Mouse (Mus musculus): ENCODE results near the gene Slc39a5. TPM values are rescaled to one million over a fixed set of nuclear protein-coding genes. Genes with fewer than 3 reads are reported as not detected.
A peak's percentile ranks its signal among the peaks of the same experiment; 100 is the strongest.

Slc39a5 gene
- total RNA-seq, 2 experiments from 2014 or later: not detected

GRCm38 (mm10) chr10:128347541-128347940 lies 53.5 kb downstream of the Slc39a5 start:
- intact Hi-C loops (cut with DNase I): no loop called here
- no peak for DNase-seq (ENCODE audit: low spot score in 2 of 2)

Small RNA genes lying within 50 kb of the gene (microRNA-seq; reads per million reads assigned to microRNA genes)
- not detected for gene Gm25361
- gene Gm26308: not detected
- 1.0 reads per million for gene Mir6914
- 5.8 reads per million, percentile 20 among the genes with 10 or more reads in this experiment for gene Mir6915

Other genes with a start within 250 kb of the Slc39a5 start
- 10 to 100 TPM; 12.1 to 15.6 TPM for gene Rbms2, start 220.9 kb downstream of the Slc39a5 start, total RNA-seq (2021)
- 10 to 100 TPM; 31.3 to 33.2 TPM for gene Gls2, start 206.8 kb downstream of the Slc39a5 start, total RNA-seq (2021)
- gene Spryd4, start 189.4 kb downstream of the Slc39a5 start, total RNA-seq (2021): 10 to 100 TPM in 1 of 2 experiments, 1 to 10 TPM in 1; 9.2 to 10.2 TPM
- not detected for gene Mip, start 175.4 kb downstream of the Slc39a5 start, total RNA-seq (2021)
- 1 to 10 TPM; 5.6 to 5.9 TPM for gene Timeless, start 169.2 kb downstream of the Slc39a5 start, total RNA-seq (2021)
- gene Apon, start 147.1 kb downstream of the Slc39a5 start, total RNA-seq (2021): not detected
- gene Apof, start 132.6 kb downstream of the Slc39a5 start, total RNA-seq (2021): not detected
- 10 to 100 TPM; 24.0 to 35.6 TPM for gene Stat2, start 130.7 kb downstream of the Slc39a5 start, total RNA-seq (2021)
- under 1 TPM; 0.27 to 0.29 TPM for gene Il23a, start 102.5 kb downstream of the Slc39a5 start, total RNA-seq (2021)
- gene Pan2, start 97.9 kb downstream of the Slc39a5 start, total RNA-seq (2021): 10 to 100 TPM; 11.3 to 17.2 TPM
- 10 to 100 TPM; 62.9 to 74.4 TPM for gene Cnpy2, start 78.8 kb downstream of the Slc39a5 start, total RNA-seq (2021)
- gene Cs, start 63.5 kb downstream of the Slc39a5 start, total RNA-seq (2021): 100 to 1,000 TPM; 214 to 231 TPM
- 10 to 100 TPM; 62.0 to 63.2 TPM for gene Coq10a, start 32.2 kb downstream of the Slc39a5 start, total RNA-seq (2021)
- gene Ankrd52, start 24.1 kb downstream of the Slc39a5 start, total RNA-seq (2021): 10 to 100 TPM; 49.3 to 61.7 TPM
- 10 to 100 TPM; 88.8 to 91.6 TPM for gene Nabp2, start 10.3 kb upstream of the Slc39a5 start, total RNA-seq (2021)
- 10 to 100 TPM; 75.8 to 78.1 TPM for gene Rnf41, start 10.4 kb upstream of the Slc39a5 start, total RNA-seq (2021)
- gene Smarcc2, start 58.0 kb upstream of the Slc39a5 start, total RNA-seq (2021): 100 to 1,000 TPM; 238 to 245 TPM
- 100 to 1,000 TPM; 547 to 629 TPM for gene Myl6, start 92.9 kb upstream of the Slc39a5 start, total RNA-seq (2021)
- gene Myl6b, start 97.5 kb upstream of the Slc39a5 start, total RNA-seq (2021): 10 to 100 TPM; 26.3 to 27.0 TPM
- gene Esyt1, start 124.6 kb upstream of the Slc39a5 start, total RNA-seq (2021): 1 to 10 TPM; 8.5 to 9.0 TPM
- 10 to 100 TPM; 14.2 to 15.0 TPM for gene Zc3h10, start 146.5 kb upstream of the Slc39a5 start, total RNA-seq (2021)
- 1,000 to 10,000 TPM; 1,491 to 1,683 TPM for gene Rpl41, start 148.1 kb upstream of the Slc39a5 start, total RNA-seq (2021)
- 10 to 100 TPM; 58.2 to 59.3 TPM for gene Pa2g4, start 164.8 kb upstream of the Slc39a5 start, total RNA-seq (2021)
- 1 to 10 TPM; 6.5 to 9.4 TPM for gene Erbb3, start 188.4 kb upstream of the Slc39a5 start, total RNA-seq (2021)
- gene Rps26, start 225.5 kb upstream of the Slc39a5 start, total RNA-seq (2021): 100 to 1,000 TPM; 245 to 252 TPM
- gene Ikzf4, start 244.8 kb upstream of the Slc39a5 start, total RNA-seq (2021): 10 to 100 TPM; 10.2 to 19.0 TPM

Data from left cerebral cortex, postnatal 36 days (tissue).